Mouse (Mus musculus) WW6 (cell line): ENCODE measurements around the gene Naglu.

Experiments used
- DNase-seq: peaks from one replicate; pipeline ENCODE4 v3.0.0-alpha.2; 2013; ENCODE audit warnings: low read depth, low spot score

The Naglu gene

GRCm38 (mm10) chr11:101057860-101058259, 12.0 kb upstream of the Naglu start:
- peak; percentile 68 for DNase-seq

GRCm38 (mm10) chr11:101058726-101059125, 11.1 kb upstream of the Naglu start:
- no peak for DNase-seq

DNA sequence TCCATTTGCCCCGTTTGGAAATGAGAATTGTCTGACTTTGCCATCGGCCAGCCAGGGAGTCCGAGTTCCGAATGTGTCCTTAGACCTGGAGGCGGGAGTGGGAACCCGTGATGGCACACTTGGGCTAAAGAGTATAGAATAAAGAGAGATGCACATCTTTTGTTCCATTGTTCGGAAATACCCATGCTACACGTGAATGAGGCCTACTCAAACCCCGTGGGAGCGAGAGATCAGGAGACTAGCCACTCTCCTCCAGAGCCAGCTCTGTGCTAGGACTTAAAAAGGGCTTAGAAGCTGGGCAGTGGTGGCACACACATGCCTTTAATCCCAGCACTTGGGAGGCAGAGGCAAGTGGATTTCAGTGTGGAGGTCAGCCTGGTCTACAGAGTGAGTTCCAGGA, 10.3 kb upstream of the Naglu start:
- DNase-seq: no peak

GRCm38 (mm10) chr11:101060126-101060525, 9.7 kb upstream of the Naglu start:
- DNase-seq: no peak

DNA sequence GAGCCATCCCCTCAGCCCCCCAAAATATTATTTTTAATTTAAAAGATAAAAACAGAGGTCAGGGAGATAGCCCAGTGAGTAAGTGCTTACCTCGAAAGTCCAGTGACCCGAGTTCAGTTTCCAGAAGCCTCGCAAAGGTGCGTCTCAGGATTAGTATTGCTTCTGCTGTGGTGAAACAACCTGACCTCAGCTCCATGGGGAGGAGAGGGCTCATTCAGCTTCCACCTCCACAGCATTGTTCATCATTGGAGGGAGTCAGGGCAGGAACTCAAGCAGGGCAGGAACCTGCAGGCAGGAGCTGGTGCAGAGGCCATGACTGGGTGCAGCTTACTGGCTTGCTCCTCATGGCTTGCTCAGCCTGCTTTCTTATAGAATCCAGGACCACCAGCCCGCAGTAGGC, 8.8 kb upstream of the Naglu start:
- DNase-seq: no peak

- no peak for DNase-seq
Observed at GRCm38 (mm10) chr11:101062165-101062884, 7.5 kb upstream of the Naglu start.

DNA sequence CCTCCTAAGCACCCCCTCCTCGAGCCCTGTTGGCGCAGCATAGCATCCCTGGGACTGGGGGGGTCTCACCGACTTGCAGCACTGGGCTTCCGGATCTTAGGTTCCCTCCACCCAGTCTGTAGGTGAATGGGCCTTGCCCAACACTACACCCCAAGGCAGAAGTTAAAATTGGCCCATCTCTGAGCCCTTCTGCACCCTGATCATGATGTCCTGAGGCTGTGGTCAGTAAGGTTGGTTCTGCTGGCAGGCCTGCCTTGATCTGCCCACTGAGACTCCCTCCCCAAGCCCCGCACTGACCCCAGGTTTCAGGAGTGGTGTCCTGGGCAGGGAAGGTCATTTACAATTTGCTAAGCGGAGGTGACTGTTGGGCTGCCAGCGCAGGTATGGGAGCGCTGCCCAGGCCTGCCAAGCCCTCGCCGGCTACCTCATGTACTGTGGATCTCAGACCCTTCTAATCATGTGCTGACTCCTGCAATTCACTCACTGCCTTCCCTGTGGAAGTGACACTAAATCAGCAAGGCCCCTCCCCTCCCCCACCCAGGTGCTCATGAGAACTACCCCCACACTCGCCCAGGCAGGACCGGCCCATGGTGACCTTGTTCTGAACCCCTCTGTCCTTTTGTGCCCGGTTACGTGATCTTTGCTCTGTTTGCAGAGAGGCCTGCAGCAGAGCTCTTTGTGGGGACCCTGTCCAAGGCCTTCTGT, 6.7 kb upstream of the Naglu start:
- no peak for DNase-seq

- DNase-seq: no peak
Observed at GRCm38 (mm10) chr11:101063676-101064327, 6.0 kb upstream of the Naglu start.

DNA sequence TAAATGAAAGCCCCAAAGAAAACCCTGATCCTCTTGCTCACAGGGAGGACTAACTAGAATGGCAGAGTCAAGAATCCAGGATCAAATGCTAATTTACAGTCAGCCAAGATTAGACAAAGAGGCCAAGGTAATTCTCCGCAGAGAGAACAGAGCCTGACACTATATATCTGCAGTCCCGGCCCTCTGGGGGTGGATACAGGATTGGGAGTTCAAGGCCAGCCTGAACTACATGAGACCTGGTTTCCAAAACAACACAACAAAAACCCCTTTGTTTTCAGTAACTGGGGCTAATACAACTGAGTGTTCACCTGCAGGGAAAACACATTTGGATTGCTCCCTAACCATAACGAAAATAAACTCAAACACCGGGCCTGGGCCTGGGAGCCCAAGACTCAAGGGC, 5.3 kb upstream of the Naglu start:
- no peak for DNase-seq

DNA sequence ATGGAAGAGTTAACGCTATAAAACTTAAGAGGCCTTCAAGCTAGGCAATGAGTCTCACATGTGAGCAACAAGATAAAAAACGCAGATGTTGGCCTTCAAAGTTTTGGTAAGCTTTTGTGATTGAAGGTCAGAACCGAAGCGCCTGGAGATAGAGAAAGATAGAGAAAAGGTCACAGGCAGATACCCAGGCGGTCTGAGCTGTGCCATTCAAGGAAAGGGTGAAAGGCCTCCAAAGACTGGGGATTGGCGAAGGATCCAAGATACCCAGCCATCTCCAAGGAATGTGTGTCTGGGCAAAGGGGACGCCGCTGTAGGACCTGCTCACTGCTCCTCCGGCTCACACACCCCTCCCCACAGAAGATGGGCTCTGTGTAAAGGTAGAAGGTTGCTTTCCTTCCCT, 4.8 kb upstream of the Naglu start:
- no peak for DNase-seq

- DNase-seq: peak; percentile 81
Observed at GRCm38 (mm10) chr11:101066549-101067412, 3.0 kb upstream of the Naglu start.

DNA sequence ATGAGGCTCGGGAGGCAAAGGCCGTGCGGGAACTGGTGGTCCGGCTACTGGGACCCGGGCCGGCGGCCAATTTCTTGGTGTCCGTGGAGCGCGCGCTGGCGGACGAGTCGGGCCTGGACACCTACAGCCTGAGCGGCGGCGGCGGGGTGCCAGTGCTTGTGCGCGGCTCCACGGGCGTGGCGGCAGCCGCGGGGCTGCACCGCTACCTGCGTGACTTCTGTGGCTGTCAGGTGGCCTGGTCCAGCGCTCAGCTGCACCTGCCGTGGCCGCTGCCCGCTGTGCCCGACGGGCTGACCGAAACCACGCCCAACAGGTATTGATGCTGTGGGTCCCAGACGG, 346 bp downstream of the Naglu start:
- DNase-seq: no peak

DNA sequence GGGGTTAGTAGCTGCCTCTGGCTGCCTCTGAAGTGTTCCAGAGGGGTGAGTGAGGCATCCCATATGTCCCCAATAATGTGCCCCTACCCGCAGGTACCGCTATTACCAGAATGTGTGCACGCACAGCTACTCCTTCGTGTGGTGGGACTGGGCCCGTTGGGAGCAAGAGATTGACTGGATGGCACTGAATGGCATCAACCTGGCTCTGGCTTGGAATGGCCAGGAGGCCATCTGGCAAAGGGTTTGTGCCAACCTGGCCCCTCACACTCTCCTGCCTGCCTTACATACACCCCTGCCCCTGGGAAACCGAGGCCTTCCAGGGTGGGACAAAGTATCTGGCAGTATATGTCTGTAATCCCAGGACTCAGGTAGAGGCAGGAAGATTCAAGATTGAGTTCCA, 1.2 kb downstream of the Naglu start:
- no peak for DNase-seq

GRCm38 (mm10) chr11:101071810-101072428, 2.1 kb downstream of the Naglu start:
- DNase-seq: no peak

DNA sequence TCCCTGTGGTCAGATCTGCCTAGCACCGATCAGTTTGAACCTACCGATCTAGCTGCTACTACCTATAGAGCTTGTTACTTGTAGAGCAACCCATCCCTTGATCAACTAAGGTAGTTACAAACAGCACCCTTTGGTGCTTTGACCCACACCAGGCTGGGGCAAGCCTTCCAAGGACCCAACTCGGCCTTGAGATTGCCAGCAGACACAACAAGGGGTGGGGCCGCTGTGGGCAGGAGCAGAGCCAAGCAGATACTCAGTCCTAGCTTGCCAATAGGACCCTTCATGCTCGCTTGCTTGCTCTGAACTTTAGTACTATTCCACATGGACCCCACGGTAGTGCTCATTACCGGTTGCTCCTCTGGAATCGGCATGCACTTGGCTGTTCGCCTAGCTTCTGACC, 8.3 kb downstream of the Naglu start, which contains the start of gene Hsd17b1:
TSS of gene Hsd17b1 (plus strand) at position 291 of the 400 bp plus-strand sequence.
- DNase-seq: no peak

DNA sequence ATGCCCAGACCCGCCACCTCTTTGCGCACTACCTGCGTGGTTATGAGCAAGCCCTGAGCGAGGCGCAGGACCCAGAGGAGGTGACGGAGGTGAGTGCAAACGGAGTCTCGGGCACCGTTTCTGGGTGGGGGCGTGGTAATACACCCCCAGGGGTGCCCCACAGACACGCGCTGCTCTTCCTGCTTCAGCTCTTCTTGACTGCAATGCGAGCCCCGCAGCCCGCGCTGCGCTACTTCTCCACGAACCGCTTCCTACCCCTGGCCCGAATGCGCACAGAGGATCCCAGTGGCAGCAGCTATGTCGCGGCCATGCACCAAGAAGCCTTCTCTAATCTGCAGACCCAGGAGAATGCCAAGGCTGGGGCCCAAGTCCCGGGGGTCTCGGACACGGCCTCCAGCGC, 9.9 kb downstream of the Naglu start:
- no peak for DNase-seq

GRCm38 (mm10) chr11:101080421-101080820, 10.6 kb downstream of the Naglu start:
- DNase-seq: no peak

DNA sequence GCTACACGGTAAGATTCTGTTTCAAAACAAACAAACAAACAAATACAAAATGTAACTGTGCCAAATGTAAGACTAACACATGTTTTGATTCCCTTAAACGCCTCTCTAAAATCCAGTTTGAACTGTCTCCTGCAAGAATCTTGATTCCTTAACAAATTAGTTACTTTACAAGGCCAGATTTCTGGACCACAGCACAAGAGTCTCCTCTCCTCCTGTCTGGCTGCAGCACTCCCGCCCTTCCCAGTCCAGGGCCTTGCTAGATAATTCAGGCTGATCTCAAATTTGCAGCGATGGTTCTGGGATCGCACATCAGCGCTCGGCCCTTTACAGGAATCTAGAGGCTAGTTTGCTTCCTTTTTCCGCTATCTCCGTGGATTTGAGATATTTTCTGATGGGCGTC, 11.8 kb downstream of the Naglu start:
- no peak for DNase-seq

DNA sequence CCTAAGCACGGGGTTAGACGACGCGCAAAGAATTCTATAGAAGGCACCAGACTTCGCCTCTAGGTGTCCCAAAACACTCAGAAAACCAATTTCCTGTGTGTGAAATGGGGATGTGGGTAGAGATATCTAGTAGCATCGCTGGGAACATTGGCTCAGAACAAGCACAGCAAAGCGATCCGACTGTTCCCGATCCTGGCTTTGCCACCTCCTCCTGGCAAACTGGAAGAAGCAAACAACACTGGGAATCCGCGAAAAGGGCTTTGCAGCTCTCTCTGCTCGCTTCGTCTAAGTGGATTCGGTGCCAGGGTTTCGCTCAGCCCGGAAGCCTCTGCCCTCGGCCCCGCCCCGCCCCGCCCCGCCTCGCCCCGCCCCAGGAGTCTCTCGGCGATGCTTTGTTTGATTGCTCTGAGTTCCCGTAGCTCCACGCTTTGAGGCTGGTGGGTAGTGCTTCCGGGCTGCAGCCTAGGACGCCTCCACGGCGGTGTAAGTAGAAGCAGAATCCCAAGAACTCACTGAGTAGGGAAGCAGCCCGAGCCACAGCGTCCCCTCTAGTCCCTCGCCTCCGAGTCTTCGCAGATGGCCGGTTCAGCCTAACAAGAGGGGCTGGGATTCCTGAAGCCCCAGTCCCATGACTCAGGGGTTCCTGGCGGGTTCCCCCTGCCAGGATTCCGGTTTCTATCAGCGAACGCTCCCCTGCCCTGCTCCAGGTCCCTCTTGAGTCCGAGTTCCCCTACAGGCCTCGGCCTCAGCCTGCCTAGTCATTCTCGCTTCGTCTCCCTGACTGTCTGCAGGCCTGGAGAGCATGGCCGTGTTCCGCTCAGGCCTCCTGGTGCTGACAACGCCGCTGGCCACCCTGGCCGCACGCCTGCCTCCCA, 12.6 kb downstream of the Naglu start, which contains the start of gene Coasy:
TSS of gene Coasy (plus strand) at position 358 of the 875 bp plus-strand sequence.
- DNase-seq: peak; percentile 80

- DNase-seq: no peak
Observed at GRCm38 (mm10) chr11:101083083-101083697, 13.4 kb downstream of the Naglu start.
